Mouse (Mus musculus) embryo, embryonic 10 days (tissue): ENCODE measurements around the gene Nus1.

Experiments
- DNase-seq: peaks from one replicate; pipeline ENCODE4 v3.0.0-alpha.2; 2015; ENCODE audit warnings: low spot score

The Nus1 gene

GRCm38 (mm10) chr10:52417998-52418860, 882 bp downstream of the Nus1 start:
- peak; percentile 47 for DNase-seq

- no peak for DNase-seq
Observed at GRCm38 (mm10) chr10:52418931-52419330, 1.6 kb downstream of the Nus1 start.

GRCm38 (mm10) chr10:52419402-52419801, 2.1 kb downstream of the Nus1 start:
- no peak for DNase-seq

- DNase-seq, result no peak
Observed at GRCm38 (mm10) chr10:52420526-52420925, 3.2 kb downstream of the Nus1 start.

- DNase-seq, result no peak
Observed at GRCm38 (mm10) chr10:52421716-52422115, 4.4 kb downstream of the Nus1 start.

GRCm38 (mm10) chr10:52423097-52423496, 5.8 kb downstream of the Nus1 start:
- DNase-seq, result no peak

GRCm38 (mm10) chr10:52426314-52426980, 9.1 kb downstream of the Nus1 start:
- no peak for DNase-seq

GRCm38 (mm10) chr10:52427634-52428415, 10.5 kb downstream of the Nus1 start:
- no peak for DNase-seq

- no peak for DNase-seq
Observed at GRCm38 (mm10) chr10:52430953-52431352, 13.6 kb downstream of the Nus1 start.

GRCm38 (mm10) chr10:52434836-52435235, 17.5 kb downstream of the Nus1 start:
- no peak for DNase-seq

- no peak for DNase-seq
Observed at GRCm38 (mm10) chr10:52460614-52461013, 43.3 kb downstream of the Nus1 start.

- no peak for DNase-seq
Observed at GRCm38 (mm10) chr10:52463941-52464739, 46.8 kb downstream of the Nus1 start.

- DNase-seq, result no peak
Observed at GRCm38 (mm10) chr10:52471520-52471919, 54.2 kb downstream of the Nus1 start.
